Mouse (Mus musculus) kidney, adult 2 months (tissue): ENCODE measurements around the gene Psmc3ip.

Experiments used
- CTCF ChIP-seq: fragments of 200-500 bp; conservative IDR thresholded peaks from 2 replicates; pipeline ENCODE4 v1.5.1; 2011; ENCODE audit warnings: low read depth, mild to moderate bottlenecking, control low read depth, low read length, moderate library complexity, mixed read lengths; ENCODE audit not compliant: insufficient read depth, insufficient read length
- POLR2A ChIP-seq: fragments of 200-500 bp; IDR thresholded peaks from one replicate; pipeline ENCODE4 v1.6.1; 2011; ENCODE audit warnings: low read depth, low read length, control low read depth

- no peak for TF ChIP-seq POLR2A
- no peak for TF ChIP-seq CTCF
Observed at GRCm38 (mm10) chr11:101079746-101080145, 15.5 kb downstream of the Psmc3ip start.
